Mouse (Mus musculus) adrenal gland, postnatal 0 days (tissue): Measurements from ENCODE around the gene Prss43. TPM values are rescaled to one million over a fixed set of nuclear protein-coding genes. Genes with fewer than 3 reads are reported as not detected.

Experiments used
- polyA plus RNA-seq: library from polyadenylated mRNA; unstranded; fragments of >200 nt; fragmentation: Nextera tagmentation; extraction: Ambion mirVana; gene quantifications from 2 replicates; pipeline ENCODE4 v1.2.1, GENCODE M21; 2015

The Prss43 gene
- not detected in 2 replicates for polyA plus RNA-seq

GRCm38 (mm10) chr9:110826390-110826789, at the start of gene Prss43:
Gene Prss43, plus strand, starts transcription at chr9:110826690.

GRCm38 (mm10) chr9:110797866-110798265, 28.6 kb upstream of the Prss43 start, which contains the start of gene Prss42:
Gene Prss42, plus strand, starts transcription at chr9:110798166.

DNA sequence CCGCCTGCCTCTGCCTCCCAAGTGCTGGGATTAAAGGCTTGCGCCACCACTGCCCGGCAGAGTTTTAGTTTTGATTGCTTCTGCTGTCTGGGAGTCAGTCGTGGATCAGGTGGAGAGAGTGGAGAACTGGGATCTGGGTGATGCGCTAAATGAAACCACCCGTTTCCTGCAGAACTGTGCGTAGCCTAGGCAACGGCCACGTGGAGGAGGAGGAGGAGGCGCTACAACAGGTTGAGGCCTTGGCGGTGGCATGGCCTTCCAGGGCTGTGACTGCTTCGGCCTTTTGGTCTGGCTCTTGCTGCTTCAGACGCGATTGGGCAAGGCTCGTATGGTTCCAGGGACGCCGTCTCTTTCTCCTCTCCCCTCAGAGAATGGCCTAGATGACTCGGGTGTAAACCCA, 12.7 kb upstream of the Prss43 start, which contains the start of gene Prss44:
Prss44 (plus strand) TSS at position 206 of the 400 bp plus-strand sequence.

GRCm38 (mm10) chr9:110834411-110834810, 7.9 kb downstream of the Prss43 start, which contains the start of gene Prss45:
Gene Prss45, plus strand, starts transcription at chr9:110834588.

DNA sequence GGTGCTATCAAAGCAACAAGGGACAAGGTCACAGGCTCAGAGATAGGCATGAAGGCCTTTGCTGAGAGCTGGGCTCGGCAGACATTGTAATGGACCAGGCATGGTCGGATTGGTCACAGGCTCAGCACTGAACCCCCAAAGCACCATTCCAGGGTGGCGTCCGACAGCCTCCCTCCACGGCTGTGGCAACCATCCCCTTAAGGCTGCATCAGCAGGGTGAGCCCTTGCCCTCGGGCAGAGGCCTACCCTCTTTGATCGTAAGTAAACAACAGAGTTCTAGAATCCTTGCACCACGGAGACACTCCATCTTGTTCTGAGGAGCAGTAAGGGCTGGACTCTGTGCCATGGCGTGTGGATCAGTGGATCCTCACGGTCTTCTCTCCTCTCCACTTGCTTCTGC, 17.7 kb downstream of the Prss43 start, which contains the start of gene Prss46:
Prss46 (plus strand) TSS at position 301 of the 400 bp plus-strand sequence.

GRCm38 (mm10) chr9:110857781-110858472, 31.4 kb downstream of the Prss43 start, which contains the start of gene Prss50:
Gene Prss50, plus strand, starts transcription at chr9:110857967.

GRCm38 (mm10) chr9:110879191-110879920, 52.9 kb downstream of the Prss43 start, which contains the start of gene Als2cl:
Gene Als2cl, plus strand, starts transcription at chr9:110879870.

DNA sequence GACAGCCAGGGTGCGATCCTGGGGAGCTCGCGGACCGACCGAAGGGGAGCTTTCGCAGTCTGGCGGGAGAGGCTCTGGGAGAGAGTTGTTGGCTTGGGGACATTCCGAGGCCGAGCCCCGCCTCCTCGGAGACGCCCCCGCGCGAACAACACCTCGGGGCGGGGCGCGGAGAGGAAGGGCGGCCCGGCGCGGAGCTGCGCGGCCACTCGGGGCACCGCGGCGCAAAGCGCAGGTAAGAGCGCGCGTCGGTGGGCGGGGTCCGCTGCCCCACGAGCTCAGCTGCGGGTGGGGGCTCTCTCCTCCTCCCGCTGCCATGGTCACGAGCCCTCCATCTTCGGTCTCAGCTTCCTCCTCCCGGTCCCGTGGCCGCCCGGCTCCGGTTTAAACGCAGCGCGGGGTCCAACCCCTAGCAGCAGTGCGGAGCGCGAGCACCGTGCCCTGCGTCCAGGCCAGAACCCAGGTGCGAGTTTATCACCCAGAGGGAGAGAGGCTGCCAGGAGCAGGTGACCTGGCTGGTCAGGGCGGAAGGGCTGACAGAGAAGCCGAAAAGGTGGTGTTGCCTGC, 53.6 kb downstream of the Prss43 start, which contains the start of gene Tmie:
Tmie (minus strand) TSS at position 116 of the 564 bp plus-strand sequence.

Other genes starting within 250 kb of the Prss43 start
- gene Nradd, start 202.2 kb upstream of the Prss43 start, polyA plus RNA-seq, result 37.6 and 41.6 TPM in 2 replicates
- 0.90 and 1.3 TPM in 2 replicates for gene Nbeal2, start 172.5 kb upstream of the Prss43 start, polyA plus RNA-seq
- 97.3 and 123 TPM in 2 replicates for gene Ccdc12, start 170.2 kb upstream of the Prss43 start, polyA plus RNA-seq
- 0.62 and 2.2 TPM in 2 replicates for gene Myl3, start 84.8 kb upstream of the Prss43 start, polyA plus RNA-seq
- gene Pth1r, start 79.5 kb upstream of the Prss43 start, polyA plus RNA-seq, result 12.3 and 17.4 TPM in 2 replicates
- not detected in 2 replicates for gene Prss42, start 28.5 kb upstream of the Prss43 start, polyA plus RNA-seq
- not detected in 2 replicates for gene Prss44, start 12.7 kb upstream of the Prss43 start, polyA plus RNA-seq
- not detected in 2 replicates for gene Prss45, start 7.9 kb downstream of the Prss43 start, polyA plus RNA-seq
- not detected in 2 replicates for gene Prss46, start 17.8 kb downstream of the Prss43 start, polyA plus RNA-seq
- gene Prss50, start 31.3 kb downstream of the Prss43 start, polyA plus RNA-seq, result 0.51 and 0.66 TPM in 2 replicates
- gene Als2cl, start 53.2 kb downstream of the Prss43 start, polyA plus RNA-seq, result 1.8 and 2.7 TPM in 2 replicates
- 1.7 and 2.1 TPM in 2 replicates for gene Tmie, start 53.4 kb downstream of the Prss43 start, polyA plus RNA-seq
- not detected in 2 replicates for gene Fam240a, start 90.2 kb downstream of the Prss43 start, polyA plus RNA-seq
- 0.25 and 0.27 TPM in 2 replicates for gene Tdgf1, start 119.5 kb downstream of the Prss43 start, polyA plus RNA-seq
- 6.2 and 9.1 TPM in 2 replicates for gene Lrrc2, start 124.9 kb downstream of the Prss43 start, polyA plus RNA-seq
- gene Rtp3, start 163.9 kb downstream of the Prss43 start, polyA plus RNA-seq, result 0.93 and 1.8 TPM in 2 replicates
- gene Ltf, start 192.6 kb downstream of the Prss43 start, polyA plus RNA-seq, result 8.4 and 15.2 TPM in 2 replicates
- 3.7 and 5.8 TPM in 2 replicates for gene Ccrl2, start 230.8 kb downstream of the Prss43 start, polyA plus RNA-seq